Mouse (Mus musculus) myocyte (in vitro differentiated cells): ENCODE measurements at regions not wholly inside any gene's neighbourhood (a gene's known extent, or its start where the extent isn't known, plus 50 kb on each side); places are given as distances from the start of the nearest gene placed in this dataset.

ENCODE experiments used
- CEBPB ChIP-seq: IDR thresholded peaks from 2 replicates; pipeline ENCODE4 v1.6.1; 2011; ENCODE audit warnings: mild to moderate bottlenecking, moderate library complexity; ENCODE audit not compliant: poor library complexity, insufficient read depth, severe bottlenecking
- E2F4 ChIP-seq: IDR thresholded peaks from one replicate; pipeline ENCODE4 v1.6.1; 2011; ENCODE audit warnings: mild to moderate bottlenecking, control low read depth, moderate library complexity; ENCODE audit not compliant: insufficient read depth
- MAX ChIP-seq: IDR thresholded peaks from one replicate; pipeline ENCODE4 v1.6.1; 2011; ENCODE audit warnings: low read depth, mild to moderate bottlenecking, control low read depth
- POLR2A ChIP-seq: IDR thresholded peaks from one replicate; pipeline ENCODE4 v1.6.1; 2011; ENCODE audit warnings: low read depth, mild to moderate bottlenecking, control low read depth, moderate library complexity; ENCODE audit not compliant: insufficient read length
- TCF3 ChIP-seq: IDR thresholded peaks from one replicate; pipeline ENCODE4 v1.6.1; 2011; ENCODE audit warnings: low read depth, control low read depth; ENCODE audit not compliant: insufficient read length
- USF1 ChIP-seq: IDR thresholded peaks from one replicate; pipeline ENCODE4 v1.6.1; 2011; ENCODE audit warnings: low read depth, mild to moderate bottlenecking, control low read depth, moderate library complexity

- no peak for TF ChIP-seq MAX
- TF ChIP-seq POLR2A: no peak
- no peak for TF ChIP-seq TCF3
- no peak for TF ChIP-seq E2F4
- TF ChIP-seq USF1: no peak
- no peak for TF ChIP-seq CEBPB
Measured at GRCm38 (mm10) chr6:31169868-31170600, 211.2 kb upstream of the Klf14 start.
